Mouse (Mus musculus) cerebellum, adult 9-10 months (tissue): ENCODE data around the gene Emc7.

ENCODE experiments used
- DNase-seq: peaks from one replicate; pipeline ENCODE4 v3.0.0; 2022

The Emc7 gene

DNA sequence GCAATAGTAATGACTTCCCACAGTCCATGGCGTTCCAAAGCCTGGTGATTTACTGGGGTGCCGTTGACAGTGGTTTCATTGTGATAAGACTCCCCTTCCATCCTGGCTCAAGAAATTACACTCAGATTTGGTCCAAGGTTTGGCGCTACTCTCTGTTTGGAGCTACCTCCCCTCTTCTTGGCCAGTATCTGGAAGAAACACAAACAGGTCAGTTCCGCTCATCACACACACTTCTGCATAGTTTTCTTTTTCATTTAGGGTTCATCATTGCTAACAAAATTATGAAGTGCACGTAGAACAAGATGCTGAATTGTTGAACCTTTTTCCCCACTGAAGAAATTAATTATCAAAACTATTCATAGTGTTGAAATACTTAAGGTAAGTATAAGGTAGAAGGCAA is 25.9 kb downstream of the Emc7 start, which contains the start of gene Chrm5:
Chrm5 (minus strand) TSS at position 101 of the 400 bp plus-strand sequence.
- no peak for DNase-seq

- peak; percentile 41 for DNase-seq
Measured at GRCm38 (mm10) chr2:112481564-112481963, 26.8 kb downstream of the Emc7 start.

GRCm38 (mm10) chr2:112482533-112483333 is 27.9 kb downstream of the Emc7 start:
- DNase-seq, result no peak

- DNase-seq, result no peak
Measured at GRCm38 (mm10) chr2:112483334-112483651, 28.5 kb downstream of the Emc7 start.

DNA sequence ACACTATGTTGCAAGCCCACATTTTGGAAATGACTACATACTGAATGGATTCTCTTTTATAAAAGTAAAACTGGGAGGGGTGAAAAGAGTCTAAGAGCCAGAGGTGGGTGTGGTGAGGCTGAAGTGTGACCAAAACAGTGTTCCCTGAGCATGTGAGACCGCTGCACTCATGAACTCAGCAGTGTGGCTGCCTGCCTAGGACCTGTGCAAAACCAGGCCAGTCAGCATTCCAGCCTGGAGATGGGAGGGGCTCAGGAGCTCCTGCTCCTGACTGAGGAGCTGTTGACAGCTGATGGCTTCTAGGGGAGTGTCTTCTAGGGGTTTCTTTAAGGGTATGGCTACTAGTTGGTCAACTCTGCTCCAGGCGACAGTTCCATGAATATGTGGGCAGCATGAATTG is 30.1 kb downstream of the Emc7 start:
- DNase-seq, result no peak

DNA sequence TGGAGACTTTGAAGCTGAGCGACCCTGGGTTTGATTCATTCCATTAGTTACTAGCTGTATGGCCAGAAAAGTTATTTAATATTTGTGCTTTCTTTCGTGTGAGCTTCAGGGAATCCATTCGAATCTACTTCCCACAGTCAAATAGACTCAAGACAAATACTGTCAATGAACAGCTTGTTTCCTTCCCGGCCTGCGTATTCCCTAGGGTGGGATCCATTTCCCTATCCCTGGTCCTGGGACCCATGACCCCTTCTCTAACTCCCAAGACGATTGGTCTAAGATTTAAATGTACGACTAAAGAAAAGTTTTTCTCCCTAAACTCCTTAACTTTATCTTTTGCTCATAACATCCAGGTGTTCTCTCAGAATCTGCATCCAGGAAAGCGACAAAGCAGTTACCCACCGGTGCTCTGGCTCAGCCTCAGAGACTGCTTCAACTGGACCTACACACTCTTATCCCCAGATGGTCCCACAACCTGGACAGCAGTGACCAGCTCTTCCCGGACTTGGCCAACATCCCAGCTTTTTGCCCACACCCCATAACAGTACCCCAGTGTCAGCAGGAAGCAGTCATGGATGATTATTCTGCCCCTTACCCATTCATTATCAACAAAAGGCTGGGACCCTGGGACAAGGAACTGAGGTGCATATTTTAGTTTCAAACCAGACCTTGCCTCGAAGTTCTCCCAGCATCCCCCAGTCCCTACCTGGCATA is 35.8 kb downstream of the Emc7 start:
- DNase-seq, result peak; percentile 13

DNA sequence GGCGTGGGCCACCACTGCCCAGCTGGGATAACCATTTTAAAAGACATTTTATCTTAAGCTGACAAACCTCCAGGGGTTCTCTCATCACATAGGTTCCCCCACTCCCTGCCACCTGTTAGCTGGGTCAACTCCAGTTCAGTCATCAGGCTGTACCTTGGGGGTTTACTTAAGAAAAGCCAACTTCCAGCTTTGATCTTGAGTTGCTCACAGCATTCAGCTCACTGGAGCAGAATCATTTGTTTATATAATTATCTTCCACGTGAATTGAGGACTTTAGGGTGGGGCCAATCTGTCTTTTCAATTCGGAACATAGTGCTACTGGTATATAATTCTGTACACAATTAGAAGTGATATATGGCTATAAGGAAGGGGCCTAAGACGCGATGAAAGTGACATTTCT is 36.8 kb downstream of the Emc7 start:
- peak; percentile 32 for DNase-seq

DNA sequence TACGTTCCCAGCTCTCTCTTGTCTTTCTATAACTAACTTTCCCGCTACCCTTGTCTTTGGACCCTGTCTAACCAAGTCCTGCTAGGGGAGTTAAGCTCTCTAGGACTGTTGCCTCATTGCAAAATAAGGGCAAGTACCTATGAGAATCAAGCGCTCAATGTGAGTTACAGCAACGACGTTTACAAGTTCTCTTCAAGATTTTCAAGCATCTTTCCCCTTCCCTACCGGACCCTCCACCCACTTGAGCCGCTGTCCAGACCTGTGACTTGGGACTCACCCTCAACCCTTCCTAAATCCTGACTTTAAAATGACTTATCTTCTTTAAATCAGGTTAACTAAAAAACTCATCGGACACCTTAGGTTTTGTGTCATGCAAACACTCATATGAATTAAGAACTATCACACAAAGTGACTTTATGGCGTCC is 37.6 kb downstream of the Emc7 start:
- no peak for DNase-seq

- peak; percentile 84 for DNase-seq
Measured at GRCm38 (mm10) chr2:112492856-112493538, 38.2 kb downstream of the Emc7 start, which contains the start of gene Aven. Gene Aven, plus strand, starts transcription at chr2:112492964.

- DNase-seq, result no peak
Measured at GRCm38 (mm10) chr2:112493539-112494260, 38.9 kb downstream of the Emc7 start.

- DNase-seq, result no peak
Measured at GRCm38 (mm10) chr2:112497851-112498250, 43.1 kb downstream of the Emc7 start.

GRCm38 (mm10) chr2:112501209-112501608 is 46.4 kb downstream of the Emc7 start:
- peak; percentile 60 for DNase-seq

GRCm38 (mm10) chr2:112503978-112504377 is 49.2 kb downstream of the Emc7 start:
- no peak for DNase-seq

DNA sequence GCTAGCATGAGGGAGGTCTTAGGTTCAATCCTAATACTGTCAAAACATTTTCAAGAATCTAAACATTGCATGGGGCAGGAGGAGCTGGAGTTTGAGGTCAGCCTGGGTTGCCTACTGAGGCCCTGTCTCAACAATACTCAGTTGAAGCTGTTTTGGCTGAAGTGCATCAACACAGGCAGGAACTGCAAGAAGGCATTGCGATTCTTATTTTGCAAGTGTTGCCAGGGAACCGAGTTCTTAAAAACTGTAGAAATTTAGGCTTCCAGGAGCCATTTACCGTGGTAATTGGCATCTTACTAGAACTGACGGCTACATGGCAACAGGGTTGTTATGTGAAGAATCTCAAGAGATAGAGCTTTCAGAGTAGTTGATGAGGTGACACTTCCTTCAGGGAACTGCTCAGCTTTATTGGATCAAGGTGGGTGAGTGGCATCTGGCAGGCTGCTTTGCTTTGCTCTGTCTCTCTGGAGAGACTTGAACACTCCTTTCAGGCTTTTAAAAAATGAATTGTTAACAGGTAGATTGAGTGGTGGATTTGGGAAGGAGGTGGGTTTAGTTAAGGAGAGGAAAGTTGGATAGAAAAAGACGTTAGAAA is 52.1 kb downstream of the Emc7 start:
- no peak for DNase-seq

DNA sequence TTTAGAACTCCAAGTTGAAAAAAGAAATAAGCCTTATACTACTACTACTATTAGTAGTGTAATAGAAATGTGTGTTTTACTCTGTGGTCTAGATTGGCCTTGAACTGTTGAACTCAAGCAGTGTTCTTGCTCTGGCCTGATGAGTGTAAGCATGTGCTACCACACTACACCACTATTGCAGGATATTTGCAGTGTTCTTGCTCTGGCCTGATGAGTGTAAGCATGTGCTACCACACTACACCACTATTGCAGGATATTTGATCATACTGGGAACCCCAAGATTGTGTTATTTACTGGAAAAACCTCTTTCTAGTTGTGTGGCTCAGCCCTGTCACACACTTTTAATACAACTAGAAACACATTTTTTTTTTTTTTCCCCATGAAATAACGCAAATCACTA is 52.6 kb downstream of the Emc7 start:
- DNase-seq, result no peak

DNA sequence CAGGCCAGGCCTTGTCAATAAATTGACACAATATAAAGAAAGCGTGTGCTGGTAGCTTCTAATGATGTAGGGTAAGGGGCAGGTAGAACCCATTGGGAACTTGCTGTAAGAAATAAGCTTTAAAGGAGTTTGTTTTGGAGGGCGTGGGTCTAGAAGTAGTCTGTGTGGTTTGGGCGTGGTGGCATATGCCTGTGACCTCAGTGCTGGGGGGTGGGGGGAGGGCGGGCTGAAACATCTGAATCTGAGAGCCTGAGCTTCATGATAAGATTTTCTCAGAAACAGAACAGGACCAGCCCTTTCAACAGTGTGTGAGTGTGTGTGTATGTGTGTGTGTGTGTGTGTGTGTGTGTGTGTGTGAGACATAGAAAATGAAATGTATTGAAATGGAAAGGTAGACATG is 55.3 kb downstream of the Emc7 start:
- no peak for DNase-seq

GRCm38 (mm10) chr2:112513036-112513435 is 58.2 kb downstream of the Emc7 start:
- no peak for DNase-seq

DNA sequence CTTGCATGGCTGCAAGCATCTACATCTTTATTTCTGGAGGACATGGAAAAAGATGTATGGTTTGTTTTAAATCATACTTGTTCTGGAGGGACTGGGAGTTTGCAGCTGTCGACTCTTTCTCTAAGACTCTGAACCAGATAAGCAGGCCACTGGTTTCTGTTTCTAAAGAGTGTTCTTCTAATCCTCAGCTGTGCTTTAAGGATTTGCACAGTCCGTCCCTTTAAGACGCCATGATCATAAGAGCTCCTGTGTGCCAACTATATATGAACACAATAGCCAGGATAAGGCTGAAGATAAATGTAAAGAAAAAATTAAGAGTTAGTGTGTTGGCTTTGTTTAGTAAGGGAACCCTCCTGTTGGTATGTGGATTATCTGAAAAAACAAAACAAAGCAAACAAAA is 61.9 kb downstream of the Emc7 start:
- no peak for DNase-seq

DNA sequence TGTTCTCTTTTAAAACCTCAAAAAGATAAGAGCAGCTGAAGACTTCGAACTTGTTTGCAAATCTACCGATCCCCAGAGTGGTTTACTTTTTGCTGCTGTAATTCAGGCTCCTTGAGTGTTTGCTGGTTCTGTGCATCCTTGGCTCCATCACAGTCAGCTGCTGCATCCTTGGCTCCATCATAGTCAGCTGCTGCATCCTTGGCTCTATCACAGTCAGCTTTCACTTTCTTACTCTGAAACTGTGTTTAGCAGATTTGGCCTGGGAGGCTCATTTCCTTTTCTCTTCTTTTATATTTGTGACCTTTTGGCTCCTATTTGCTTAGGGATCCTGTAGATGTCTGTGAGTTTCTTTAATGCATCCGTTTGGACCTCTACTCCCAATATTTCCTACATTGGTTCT is 62.4 kb downstream of the Emc7 start:
- no peak for DNase-seq

DNA sequence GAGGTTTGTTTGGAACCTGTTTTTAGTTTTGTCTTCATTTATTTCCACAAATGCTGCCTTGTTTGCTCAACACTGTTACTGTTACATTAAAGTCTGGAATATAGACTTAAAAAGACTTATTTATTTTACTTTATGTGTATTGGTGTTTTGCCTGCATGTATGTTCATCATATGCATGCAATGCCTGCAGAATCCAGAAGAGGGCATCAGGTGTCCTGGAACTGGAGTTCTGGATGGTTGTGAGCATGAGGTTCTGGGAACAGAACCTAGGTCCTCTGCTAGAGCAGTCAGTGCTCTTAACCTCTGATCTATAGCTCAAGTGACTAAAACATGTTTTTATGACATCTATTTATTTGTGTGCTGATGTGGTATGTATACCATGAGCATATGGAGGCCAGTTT is 63.7 kb downstream of the Emc7 start:
- no peak for DNase-seq

- DNase-seq, result no peak
Measured at GRCm38 (mm10) chr2:112520526-112521482, 66.0 kb downstream of the Emc7 start.
